Mouse (Mus musculus) brain, embryonic 14.5 days (tissue): ENCODE measurements around the gene Hormad1.

Source experiments
- CTCF ChIP-seq: fragments of 200-500 bp; IDR thresholded peaks from 2 replicates; pipeline ENCODE4 v1.5.1; 2012; ENCODE audit warnings: inconsistent platforms, mild to moderate bottlenecking, moderate library complexity, borderline replicate concordance; ENCODE audit not compliant: insufficient read depth, insufficient read length; ENCODE audit errors: extremely low read depth
- POLR2A ChIP-seq: fragments of 200-500 bp; IDR thresholded peaks from 2 replicates; pipeline ENCODE4 v1.6.1; 2012; ENCODE audit warnings: mild to moderate bottlenecking, inconsistent platforms, borderline replicate concordance; ENCODE audit not compliant: poor library complexity, insufficient read depth, insufficient read length, severe bottlenecking; ENCODE audit errors: extremely low read depth

DNA sequence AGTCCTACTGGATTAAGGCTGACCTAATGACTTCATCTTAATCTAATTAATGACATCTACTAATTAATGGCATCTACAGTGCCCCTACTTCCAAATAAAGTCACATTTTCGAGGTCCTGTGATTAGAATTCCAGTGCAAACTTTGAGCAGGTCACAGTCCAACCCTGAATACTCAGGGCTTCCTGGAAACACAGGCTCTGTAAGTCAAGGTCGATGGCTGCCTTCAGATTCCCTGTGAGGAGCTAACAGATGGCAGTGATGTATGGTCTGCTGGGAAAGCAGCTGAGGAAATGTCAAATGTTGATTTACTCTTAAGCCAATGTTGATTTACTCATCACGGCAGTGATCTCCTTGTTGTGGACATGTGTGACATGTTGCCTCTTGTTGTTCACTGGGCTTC, 5.5 kb upstream of the Hormad1 start:
- TF ChIP-seq CTCF, result no peak
- TF ChIP-seq POLR2A, result no peak
